Mouse (Mus musculus) Patski (cell line): ENCODE data around the gene Ttc16. TPM values are rescaled to one million over a fixed set of nuclear protein-coding genes. Genes with fewer than 3 reads are reported as not detected.
A peak's percentile ranks its signal among the peaks of the same experiment; 100 is the strongest.

ENCODE experiments used
- ATAC-seq: fragments of 100-300 bp; one replicate; pipeline ENCODE4 v1.8.0; 2021
- CTCF ChIA-PET: fragments of 350-600 bp; sonication (Branson Sonifier 250); formaldehyde crosslinking; loops from one replicate; lab custom pipeline; 2022; ENCODE audit warnings: inconsistent platforms; lab: Charles Lee
- POLR2A ChIA-PET: fragments of 350-600 bp; sonication (Branson Sonifier 250); formaldehyde crosslinking; loops from one replicate; lab custom pipeline; 2022; ENCODE audit warnings: antibody characterized with exemption, inconsistent platforms; lab: Charles Lee
- DNase-seq: peaks from one replicate; pipeline ENCODE4 v3.0.0-alpha.2; 2011; ENCODE audit warnings: low read depth, low spot score
- H3K27me3 ChIP-seq: fragments of 371-371 bp; one replicate; pipeline ENCODE4 v1.5.1; 2021
- CTCF ChIP-seq: fragments of 100-300 bp; IDR thresholded peaks from one replicate; pipeline ENCODE4 v1.5.1; 2021
- in situ Hi-C: fragments of 300-500 bp; cut with MboI; formaldehyde crosslinking; loops from 3 replicates; pipeline ENCODE4 v1.11.1; 2018; ENCODE audit warnings: low pct_unique_long_range_greater_than_20kb, mixed read lengths
- polyA plus RNA-seq: library from polyadenylated mRNA; unstranded; gene quantifications from one replicate; pipeline ENCODE4 v1.2.3, GENCODE M21; 2021

Gene Ttc16
- polyA plus RNA-seq, 1 experiment from 2014 or later = 2.8 TPM

- in situ Hi-C loops = no loop called here
- no peak for ATAC-seq
- H3K27me3 ChIP-seq = peaks cover 13% of the 10 kb centered on the region
- CTCF ChIA-PET = no interaction called here
- POLR2A ChIA-PET = interaction anchor here (0.6 kb wide), 1 partner anchor 216 kb away, joined by 5 read pairs; no protein-coding TSS in a partner anchor
- TF ChIP-seq CTCF = no peak
- no peak for DNase-seq
Observed at GRCm38 (mm10) chr2:32736306-32736829, 39.1 kb downstream of the Ttc16 start.

- peaks cover 4% of the 10 kb centered on the region for H3K27me3 ChIP-seq
- DNase-seq (no peak), ATAC-seq (no peak)
- ChIA-PET CTCF (interaction anchor here (0.9 kb wide), 1 partner anchor 39 kb away, joined by 3 read pairs; no protein-coding TSS in a partner anchor), POLR2A (no interaction called here)
- in situ Hi-C loops = no loop called here
- TF ChIP-seq CTCF = no peak
Observed at GRCm38 (mm10) chr2:32734933-32735332, 40.5 kb downstream of the Ttc16 start.

GRCm38 (mm10) chr2:32734480-32734879, 41.0 kb downstream of the Ttc16 start:
- CTCF ChIA-PET = no interaction called here
- no peak for TF ChIP-seq CTCF
- no peak for DNase-seq
- no peaks in the 10 kb centered on the region for H3K27me3 ChIP-seq
- POLR2A ChIA-PET = no interaction called here
- in situ Hi-C loops = no loop called here
- no peak for ATAC-seq

- POLR2A ChIA-PET = no interaction called here
- DNase-seq (no peak), ATAC-seq (no peak)
- no peak for TF ChIP-seq CTCF
- CTCF ChIA-PET = interaction anchor here (1.8 kb wide), 1 partner anchor 15 kb away, joined by 5 read pairs; no protein-coding TSS in a partner anchor
- H3K27me3 ChIP-seq = no peaks in the 10 kb centered on the region
- in situ Hi-C loops = no loop called here
Observed at GRCm38 (mm10) chr2:32732695-32733094, 42.7 kb downstream of the Ttc16 start.

GRCm38 (mm10) chr2:32731911-32732310, 43.5 kb downstream of the Ttc16 start:
- no peaks in the 10 kb centered on the region for H3K27me3 ChIP-seq
- DNase-seq = no peak
- no peak for ATAC-seq
- no peak for TF ChIP-seq CTCF
- ChIA-PET CTCF (interaction anchor here (1.8 to 2.0 kb wide), 2 partner anchors 15 to 17 kb away, joined by 5 read pairs; no protein-coding TSS in a partner anchor), POLR2A (interaction anchor here (0.6 kb wide), 1 partner anchor 60 kb away, joined by 3 read pairs; no protein-coding TSS in a partner anchor)
- in situ Hi-C loops = no loop called here

- POLR2A ChIA-PET = no interaction called here
- no peak for DNase-seq
- in situ Hi-C loops = no loop called here
- no peaks in the 10 kb centered on the region for H3K27me3 ChIP-seq
- CTCF ChIA-PET = interaction anchor here (1.0 to 2.0 kb wide), 3 partner anchors 14 to 26 kb away, joined by 4 to 5 read pairs (median 5); partner anchors contain the start of gene Tor2a
- no peak for TF ChIP-seq CTCF
- ATAC-seq = no peak
Observed at GRCm38 (mm10) chr2:32730854-32731253, 44.6 kb downstream of the Ttc16 start.

- in situ Hi-C loops = no loop called here
- ChIA-PET CTCF (interaction anchor here (1.4 kb wide), 1 partner anchor 15 kb away, joined by 3 read pairs; no protein-coding TSS in a partner anchor), POLR2A (no interaction called here)
- DNase-seq = no peak
- no peak for TF ChIP-seq CTCF
- H3K27me3 ChIP-seq = no peaks in the 10 kb centered on the region
- ATAC-seq = no peak
Observed at GRCm38 (mm10) chr2:32729547-32729946, 45.9 kb downstream of the Ttc16 start.

- in situ Hi-C loops = no loop called here
- DNase-seq = no peak
- TF ChIP-seq CTCF = no peak
- ChIA-PET POLR2A (no interaction called here), CTCF (interaction anchor here (1.0 to 2.1 kb wide), 3 partner anchors 12 to 29 kb away, joined by 3 to 8 read pairs (median 3); partner anchors contain the start of gene Tor2a)
- H3K27me3 ChIP-seq = no peaks in the 10 kb centered on the region
- no peak for ATAC-seq
Observed at GRCm38 (mm10) chr2:32728463-32728862, 47.0 kb downstream of the Ttc16 start.

GRCm38 (mm10) chr2:32727435-32727834, 48.0 kb downstream of the Ttc16 start:
- ChIA-PET POLR2A (interaction anchor here (0.6 kb wide), 1 partner anchor 318 kb away, joined by 3 read pairs; no protein-coding TSS in a partner anchor), CTCF (interaction anchor here (1.0 to 2.1 kb wide), 3 partner anchors 11 to 30 kb away, joined by 3 to 8 read pairs (median 4); partner anchors contain the start of gene Tor2a)
- no peak for DNase-seq
- peak; percentile 79 for ATAC-seq
- no peaks in the 10 kb centered on the region for H3K27me3 ChIP-seq
- in situ Hi-C loops = no loop called here
- TF ChIP-seq CTCF = no peak

GRCm38 (mm10) chr2:32724832-32725790, 50.3 kb downstream of the Ttc16 start:
- TF ChIP-seq CTCF = no peak
- no peak for DNase-seq
- ChIA-PET CTCF (no interaction called here), POLR2A (no interaction called here)
- in situ Hi-C loops = no loop called here
- no peaks in the 10 kb centered on the region for H3K27me3 ChIP-seq
- ATAC-seq = no peak
